Mouse (Mus musculus) ES-Bruce4 (cell line): ENCODE measurements around the gene Ehmt2.

Experiments used
- CTCF ChIP-seq: IDR thresholded peaks from one replicate; pipeline ENCODE4 v1.8.1; 2011; ENCODE audit warnings: low read depth, low read length
- POLR2A ChIP-seq: IDR thresholded peaks from one replicate; pipeline ENCODE4 v1.8.1; 2011; ENCODE audit warnings: low read length; ENCODE audit not compliant: insufficient read depth

- no peak for TF ChIP-seq CTCF
- TF ChIP-seq POLR2A = no peak
Measured at GRCm38 (mm10) chr17:34941344-34942041, 43.2 kb downstream of the Ehmt2 start.
